Mouse (Mus musculus): ENCODE measurements around the gene Nr1d1. TPM values are rescaled to one million over a fixed set of nuclear protein-coding genes. Genes with fewer than 3 reads are reported as not detected.
A peak's percentile ranks its signal among the peaks of the same experiment; 100 is the strongest.

The Nr1d1 gene
- total RNA-seq, 2 experiments from 2014 or later: 31.1 to 32.7 TPM

GRCm38 (mm10) chr11:98771844-98772525 is 3.1 kb downstream of the Nr1d1 start:
- DNase-seq: peak; percentile 57 to 61
- intact Hi-C loops (cut with DNase I): loop anchor here (2.0 kb wide), 2 partner anchors 15 to 27 kb away; no protein-coding TSS in a partner anchor

- intact Hi-C loops (cut with DNase I): loop anchor here (2.0 kb wide), 1 partner anchor 26 kb away; no protein-coding TSS in a partner anchor
- no peak for DNase-seq
These were observed 4.0 kb downstream of the Nr1d1 start for GRCm38 (mm10) chr11:98771131-98771530.

GRCm38 (mm10) chr11:98770096-98770975 is 4.8 kb downstream of the Nr1d1 start:
- intact Hi-C loops (cut with DNase I): loop anchor here (2.0 kb wide), 1 partner anchor 26 kb away; no protein-coding TSS in a partner anchor
- DNase-seq: peak; percentile 32 to 48

GRCm38 (mm10) chr11:98769007-98769954 is 5.9 kb downstream of the Nr1d1 start:
- peak; percentile 36 to 47 for DNase-seq
- intact Hi-C loops (cut with DNase I): loop anchor here (2.0 kb wide), 1 partner anchor 14 kb away; no protein-coding TSS in a partner anchor

- intact Hi-C loops (cut with DNase I): loop anchor here (2.0 kb wide), 1 partner anchor 14 kb away; no protein-coding TSS in a partner anchor
- DNase-seq: peak; percentile 65 to 67
These were observed 6.8 kb downstream of the Nr1d1 start for GRCm38 (mm10) chr11:98768127-98769006.

GRCm38 (mm10) chr11:98767713-98768112 is 7.4 kb downstream of the Nr1d1 start:
- intact Hi-C loops (cut with DNase I): loop anchor here (2.0 kb wide), 1 partner anchor 13 kb away; no protein-coding TSS in a partner anchor
- peak in 1 of 2 experiments; percentile 36 for DNase-seq

- intact Hi-C loops (cut with DNase I): no loop called here
- DNase-seq: peak; percentile 54 to 68
These were observed 7.9 kb downstream of the Nr1d1 start for GRCm38 (mm10) chr11:98767276-98767675.

GRCm38 (mm10) chr11:98766816-98767215 is 8.3 kb downstream of the Nr1d1 start:
- peak in 1 of 2 experiments; percentile 38 for DNase-seq
- intact Hi-C loops (cut with DNase I): no loop called here

- intact Hi-C loops (cut with DNase I): no loop called here
- peak in 1 of 2 experiments; percentile 27 for DNase-seq
These were observed 8.8 kb downstream of the Nr1d1 start for GRCm38 (mm10) chr11:98766346-98766745.

- intact Hi-C loops (cut with DNase I): no loop called here
- DNase-seq: peak; percentile 69 to 77
These were observed 9.5 kb downstream of the Nr1d1 start for GRCm38 (mm10) chr11:98765421-98766309.

GRCm38 (mm10) chr11:98764746-98765145 is 10.4 kb downstream of the Nr1d1 start:
- no peak for DNase-seq
- intact Hi-C loops (cut with DNase I): no loop called here

- intact Hi-C loops (cut with DNase I): no loop called here
- no peak for DNase-seq
These were observed 11.0 kb downstream of the Nr1d1 start for GRCm38 (mm10) chr11:98764091-98764490.

- DNase-seq: no peak
- intact Hi-C loops (cut with DNase I): no loop called here
These were observed 11.7 kb downstream of the Nr1d1 start for GRCm38 (mm10) chr11:98763502-98763861.

GRCm38 (mm10) chr11:98762756-98763501 is 12.2 kb downstream of the Nr1d1 start:
- DNase-seq: peak in 1 of 2 experiments; percentile 52
- intact Hi-C loops (cut with DNase I): no loop called here

GRCm38 (mm10) chr11:98761939-98762338 is 13.2 kb downstream of the Nr1d1 start:
- no peak for DNase-seq
- intact Hi-C loops (cut with DNase I): no loop called here

GRCm38 (mm10) chr11:98756711-98757110 is 18.4 kb downstream of the Nr1d1 start:
- no peak for DNase-seq
- intact Hi-C loops (cut with DNase I): no loop called here

- intact Hi-C loops (cut with DNase I): loop anchor here (2.0 kb wide), 1 partner anchor 13 kb away; no protein-coding TSS in a partner anchor
- DNase-seq: peak in 1 of 2 experiments; percentile 46
These were observed 19.3 kb downstream of the Nr1d1 start for GRCm38 (mm10) chr11:98755726-98756380.

All from heart, postnatal 10 days (tissue).